Mouse (Mus musculus) small intestine, adult 2 months (tissue): ENCODE measurements at regions not wholly inside any gene's neighbourhood (a gene's known extent, or its start where the extent isn't known, plus 50 kb on each side); places are given as distances from the start of the nearest gene placed in this dataset.

Source experiments
- H3K27ac ChIP-seq: fragments of 200-500 bp; 2 replicates; pipeline ENCODE4 v1.5.1; 2012; ENCODE audit warnings: low read depth, low read length, control low read depth, inconsistent platforms; ENCODE audit not compliant: insufficient read depth
- H3K27me3 ChIP-seq: fragments of 200-500 bp; 2 replicates; pipeline ENCODE4 v1.6.1; 2012; ENCODE audit warnings: mild to moderate bottlenecking, moderate library complexity, low read length, inconsistent platforms; ENCODE audit not compliant: control insufficient read depth, insufficient read depth
- H3K36me3 ChIP-seq: fragments of 200-500 bp; 2 replicates; pipeline ENCODE4 v1.6.1; 2012; ENCODE audit warnings: mild to moderate bottlenecking, low read length, control low read depth, inconsistent platforms; ENCODE audit not compliant: control insufficient read depth, insufficient read depth
- H3K4me1 ChIP-seq: fragments of 200-500 bp; 2 replicates; pipeline ENCODE4 v1.6.1; 2012; ENCODE audit warnings: low read length, inconsistent platforms, mixed read lengths; ENCODE audit not compliant: control insufficient read depth, insufficient read depth, insufficient read length
- H3K4me3 ChIP-seq: fragments of 200-500 bp; 2 replicates; pipeline ENCODE4 v1.5.1; 2012; ENCODE audit warnings: low read depth, mild to moderate bottlenecking, control low read depth, inconsistent platforms, low read length, moderate library complexity
- CTCF ChIP-seq: fragments of 200-500 bp; IDR thresholded peaks from 2 replicates; pipeline ENCODE4 v1.5.1; 2012; ENCODE audit warnings: low read depth, mild to moderate bottlenecking, control low read depth, inconsistent platforms, low read length, moderate library complexity, mixed read lengths; ENCODE audit not compliant: insufficient replicate concordance, insufficient read length; ENCODE audit errors: extremely low read depth
- POLR2A ChIP-seq: fragments of 200-500 bp; IDR thresholded peaks from 2 replicates; pipeline ENCODE4 v1.6.1; 2012; ENCODE audit warnings: low read depth, mild to moderate bottlenecking, control low read depth, inconsistent platforms, low read length, moderate library complexity
- WGBS: fragments of 180-500 bp; shearing (Covaris S2); methylation state at CpG from one replicate; pipeline ENCODE4 v1.1.7; 2018; 5-methylcytosine and 5-hydroxymethylcytosine counted together

- TF ChIP-seq CTCF (no peak), POLR2A (no peak)
- H3K4me1 ChIP-seq = no peaks in the 10 kb centered on the region
- WGBS = 68% methylated on average over 3 of the region's 3 CpGs
- no peaks in the 10 kb centered on the region for H3K27me3 ChIP-seq
- H3K36me3 ChIP-seq = no peaks in the 10 kb centered on the region
- H3K4me3 ChIP-seq = no peak overlapping the region
- H3K27ac ChIP-seq = no peak overlapping the region
These were observed 82.0 kb downstream of the Cth start for GRCm38 (mm10) chr3:157842872-157843271.

DNA sequence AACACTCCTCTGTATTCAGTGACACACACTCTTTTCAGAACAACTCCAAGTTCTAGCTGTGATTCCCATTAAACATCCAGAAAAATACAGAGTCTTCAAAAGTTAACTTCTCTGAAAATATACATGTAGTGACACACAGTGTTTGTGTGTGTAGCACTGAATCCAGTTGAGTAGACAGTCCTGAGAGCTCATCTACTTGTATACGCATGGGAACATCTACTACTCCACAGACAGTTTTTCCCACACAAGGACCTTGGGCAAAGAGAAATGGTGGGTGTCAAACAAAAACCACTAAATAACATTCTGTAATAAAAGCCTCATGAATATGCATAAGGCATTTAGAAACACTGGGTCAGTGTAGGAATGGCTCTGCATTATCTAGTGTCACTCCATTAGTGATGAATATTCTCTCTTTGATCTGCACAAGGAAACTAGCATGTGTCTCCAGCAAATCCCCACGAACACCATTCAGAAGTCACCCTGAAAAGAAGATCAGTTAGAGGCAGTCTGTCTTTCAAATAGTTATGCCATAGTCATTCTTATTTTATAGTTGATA is 83.6 kb downstream of the Cth start:
- WGBS = 66% methylated on average over 2 of the region's 2 CpGs

GRCm38 (mm10) chr3:157804307-157804706 is 120.6 kb downstream of the Cth start:
- WGBS = 64% methylated on average over 3 of the region's 3 CpGs
- no peaks in the 10 kb centered on the region for H3K27me3 ChIP-seq
- H3K4me3 ChIP-seq = no peak overlapping the region
- no peaks in the 10 kb centered on the region for H3K36me3 ChIP-seq
- TF ChIP-seq POLR2A (no peak), CTCF (no peak)
- no peak overlapping the region for H3K27ac ChIP-seq
- no peaks in the 10 kb centered on the region for H3K4me1 ChIP-seq

More for the DNA sequence above, 83.6 kb downstream of the Cth start:
- Histone ChIP-seq H3K4me3 (no peak overlapping the region), H3K4me1 (no peaks in the 10 kb centered on the region), H3K36me3 (no peaks in the 10 kb centered on the region), H3K27me3 (no peaks in the 10 kb centered on the region), H3K27ac (no peak overlapping the region)
- TF ChIP-seq POLR2A (no peak), CTCF (no peak)

DNA sequence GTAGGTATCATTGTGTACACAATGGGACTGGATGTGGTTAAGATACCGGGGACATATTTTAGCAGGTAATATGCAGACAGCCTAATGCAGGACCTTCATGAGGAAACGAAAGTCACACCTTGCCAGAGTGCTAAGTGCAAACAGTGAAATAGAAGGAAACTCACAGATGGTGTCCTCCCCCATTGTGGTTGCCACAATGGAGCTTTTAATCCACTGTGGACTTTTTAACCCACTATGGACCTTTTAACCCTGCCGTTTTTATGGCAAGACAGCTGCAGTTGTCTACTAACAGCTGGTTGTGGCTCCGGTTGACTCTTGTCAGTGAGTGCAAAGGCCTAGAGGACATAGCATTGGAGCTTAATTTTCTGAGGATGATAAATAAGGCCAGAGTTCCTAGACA is 121.5 kb downstream of the Cth start:
- no peak overlapping the region for H3K27ac ChIP-seq
- H3K4me3 ChIP-seq = no peak overlapping the region
- WGBS = 37% methylated on average over 4 of the region's 4 CpGs
- no peaks in the 10 kb centered on the region for H3K27me3 ChIP-seq
- TF ChIP-seq POLR2A (no peak), CTCF (no peak)
- H3K36me3 ChIP-seq = no peaks in the 10 kb centered on the region
- H3K4me1 ChIP-seq = no peaks in the 10 kb centered on the region

DNA sequence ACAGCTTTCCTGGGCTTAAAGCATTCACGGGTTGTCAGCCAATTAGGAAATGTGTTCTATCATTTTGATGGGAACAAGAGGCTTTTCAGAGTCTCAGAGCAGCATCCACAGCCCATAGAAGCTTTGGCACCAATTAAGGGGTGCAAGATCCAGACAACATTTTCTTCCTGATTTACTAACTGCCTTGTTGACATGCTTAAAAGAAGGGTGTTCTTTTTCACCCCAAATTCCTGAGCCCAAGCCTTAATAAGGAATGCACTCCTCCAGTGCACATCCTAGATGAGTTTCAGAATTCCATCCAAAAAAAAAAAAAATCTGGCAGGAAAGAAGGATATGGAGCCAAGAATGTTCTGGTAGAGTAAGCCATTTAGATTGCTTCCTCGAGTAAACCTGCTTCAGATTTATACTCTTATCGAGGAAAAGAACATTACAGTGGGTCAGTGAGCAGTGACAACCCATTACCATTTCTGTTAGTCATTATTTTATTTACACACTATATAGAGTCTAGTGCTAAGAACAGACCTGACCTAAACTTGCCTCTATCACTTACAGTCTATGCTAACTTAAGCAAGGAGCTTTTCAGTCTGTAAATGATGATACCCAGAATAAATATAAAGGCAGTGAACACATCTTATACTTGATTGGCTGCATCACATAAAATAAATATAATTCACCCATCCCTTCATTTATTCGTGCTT is 137.2 kb downstream of the Cth start:
- Histone ChIP-seq H3K27me3 (no peaks in the 10 kb centered on the region), H3K4me1 (no peaks in the 10 kb centered on the region), H3K36me3 (no peaks in the 10 kb centered on the region), H3K27ac (no peak overlapping the region), H3K4me3 (no peak overlapping the region)
- WGBS = 59% methylated on average over 4 of the region's 4 CpGs
- TF ChIP-seq CTCF (no peak), POLR2A (no peak)

- H3K27ac ChIP-seq = no peak overlapping the region
- H3K36me3 ChIP-seq = no peaks in the 10 kb centered on the region
- no peaks in the 10 kb centered on the region for H3K27me3 ChIP-seq
- TF ChIP-seq POLR2A (no peak), CTCF (no peak)
- WGBS = 59% methylated on average over 4 of the region's 4 CpGs
- no peaks in the 10 kb centered on the region for H3K4me1 ChIP-seq
- H3K4me3 ChIP-seq = no peak overlapping the region
These were observed 143.8 kb downstream of the Cth start for GRCm38 (mm10) chr3:157781071-157781470.

GRCm38 (mm10) chr3:157777779-157778178 is 147.1 kb downstream of the Cth start:
- WGBS = 74% methylated on average over 1 of the region's 1 CpGs
- no peak overlapping the region for H3K4me3 ChIP-seq
- no peaks in the 10 kb centered on the region for H3K4me1 ChIP-seq

More at GRCm38 (mm10) chr3:157777779-157778178, 147.1 kb downstream of the Cth start:
- Histone ChIP-seq H3K27ac (no peak overlapping the region), H3K27me3 (no peaks in the 10 kb centered on the region), H3K36me3 (no peaks in the 10 kb centered on the region)
- TF ChIP-seq CTCF (no peak), POLR2A (no peak)
